Mouse (Mus musculus) cerebellum, adult 2 months (tissue): Measurements from ENCODE around the gene Fnbp1l.

Experiments
- CTCF ChIP-seq: fragments of 200-500 bp; IDR thresholded peaks from 2 replicates; pipeline ENCODE4 v1.5.1; 2011; ENCODE audit warnings: low read depth, mild to moderate bottlenecking, control low read depth, low read length, moderate library complexity, borderline replicate concordance; ENCODE audit not compliant: insufficient read depth
- POLR2A ChIP-seq: fragments of 200-500 bp; IDR thresholded peaks from 2 replicates; pipeline ENCODE4 v1.6.1; 2011; ENCODE audit warnings: low read length, control low read depth, borderline replicate concordance; ENCODE audit not compliant: insufficient read depth

GRCm38 (mm10) chr3:122520875-122521274, 98.6 kb downstream of the Fnbp1l start:
- TF ChIP-seq CTCF (no peak), POLR2A (no peak)
